Mouse (Mus musculus): Measurements from ENCODE around the gene Dock3. TPM values are rescaled to one million over a fixed set of nuclear protein-coding genes. Genes with fewer than 3 reads are reported as not detected.

The Dock3 gene
- polyA plus RNA-seq, 1 experiment from 2014 or later: 14.6 TPM

- H3K4me1 ChIP-seq: no peaks in the 10 kb centered on the region
- WGBS: 93% methylated on average over 1 of the region's 1 CpGs
- H3K27me3 ChIP-seq (replicated peaks): no peaks in the 10 kb centered on the region
- H3K9ac ChIP-seq: no peak overlapping the region
- no peak overlapping the region for H3K27ac ChIP-seq
- H3K4me2 ChIP-seq (replicated peaks): no peak overlapping the region
- ATAC-seq (ENCODE audit: low FRiP score, low read depth): no peak
- H3K36me3 ChIP-seq: peaks cover 12% of the 10 kb centered on the region
- H3K4me3 ChIP-seq: no peak overlapping the region
- H3K9me3 ChIP-seq: no peaks in the 10 kb centered on the region
Measured at GRCm38 (mm10) chr9:106934998-106935397, 296.7 kb downstream of the Dock3 start.

DNA sequence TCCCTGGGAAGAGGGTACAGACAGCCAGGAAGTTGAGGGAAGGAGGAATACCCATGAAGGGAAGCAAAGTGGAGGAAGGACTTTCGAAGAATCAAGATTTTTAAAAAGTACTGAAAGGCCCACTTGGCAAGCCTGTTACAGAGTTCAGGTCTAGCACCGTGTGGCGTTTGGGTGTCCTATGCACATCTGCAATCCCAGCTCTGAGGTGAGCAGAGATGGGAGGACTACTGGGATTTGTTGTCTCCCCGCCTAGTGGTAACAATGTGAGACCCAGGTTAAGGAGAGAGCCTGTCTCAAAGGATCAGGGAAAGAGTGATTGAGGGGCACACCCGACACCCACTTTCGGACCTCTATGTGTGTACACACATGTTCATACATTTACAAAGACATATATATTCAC is 316.8 kb downstream of the Dock3 start:
- H3K4me2 ChIP-seq (replicated peaks): no peak overlapping the region
- 0 out of 2 replicates have a peak, but pooled peaks cover 4% of the 10 kb centered on the region for H3K36me3 ChIP-seq
- no peaks in the 10 kb centered on the region for H3K4me1 ChIP-seq
- no peak overlapping the region for H3K9ac ChIP-seq
- H3K27ac ChIP-seq: no peak overlapping the region
- H3K4me3 ChIP-seq: no peak overlapping the region
- no peak for ATAC-seq (ENCODE audit: low FRiP score, low read depth)
- WGBS: 86% methylated on average over 6 of the region's 6 CpGs
- H3K27me3 ChIP-seq (replicated peaks): no peaks in the 10 kb centered on the region
- H3K9me3 ChIP-seq: no peaks in the 10 kb centered on the region

DNA sequence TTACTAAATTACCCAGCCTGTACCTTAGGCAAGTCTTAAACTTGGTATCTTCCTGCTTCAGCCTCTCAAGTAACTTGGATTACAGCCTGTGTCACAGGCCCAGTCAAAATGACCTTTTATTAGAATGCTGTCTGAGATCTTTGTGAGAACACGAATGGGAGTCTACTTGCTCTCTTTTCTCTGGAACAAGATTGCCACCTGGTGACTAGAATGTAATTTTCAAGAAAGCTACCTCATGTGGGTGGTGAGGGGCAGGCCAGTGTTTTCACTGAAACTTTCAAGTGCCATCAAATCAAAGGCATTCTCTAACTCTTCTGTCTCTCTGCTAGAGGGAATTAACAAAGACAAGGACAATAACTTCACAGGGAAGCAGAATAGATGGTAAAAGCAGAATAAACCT is 317.9 kb downstream of the Dock3 start:
- Histone ChIP-seq H3K9me3 (no peaks in the 10 kb centered on the region), H3K27me3 (replicated peaks) (no peaks in the 10 kb centered on the region), H3K4me2 (replicated peaks) (no peak overlapping the region), H3K9ac (no peak overlapping the region), H3K27ac (no peak overlapping the region), H3K4me1 (no peaks in the 10 kb centered on the region), H3K4me3 (no peak overlapping the region), H3K36me3 (0 out of 2 replicates have a peak, but pooled peaks cover 4% of the 10 kb centered on the region)
- ATAC-seq (ENCODE audit: low FRiP score, low read depth): no peak
- 20% methylated on average over 1 of the region's 1 CpGs for WGBS

- Histone ChIP-seq H3K4me3 (no peak overlapping the region), H3K27ac (no peak overlapping the region), H3K36me3 (0 out of 2 replicates have a peak, but pooled peaks cover 6% of the 10 kb centered on the region), H3K4me1 (no peaks in the 10 kb centered on the region), H3K9ac (no peak overlapping the region), H3K9me3 (no peaks in the 10 kb centered on the region), H3K27me3 (replicated peaks) (no peaks in the 10 kb centered on the region), H3K4me2 (replicated peaks) (no peak overlapping the region)
- WGBS: 90% methylated on average over 1 of the region's 1 CpGs
- no peak for ATAC-seq (ENCODE audit: low FRiP score, low read depth)
Measured at GRCm38 (mm10) chr9:106911624-106912023, 320.1 kb downstream of the Dock3 start.

DNA sequence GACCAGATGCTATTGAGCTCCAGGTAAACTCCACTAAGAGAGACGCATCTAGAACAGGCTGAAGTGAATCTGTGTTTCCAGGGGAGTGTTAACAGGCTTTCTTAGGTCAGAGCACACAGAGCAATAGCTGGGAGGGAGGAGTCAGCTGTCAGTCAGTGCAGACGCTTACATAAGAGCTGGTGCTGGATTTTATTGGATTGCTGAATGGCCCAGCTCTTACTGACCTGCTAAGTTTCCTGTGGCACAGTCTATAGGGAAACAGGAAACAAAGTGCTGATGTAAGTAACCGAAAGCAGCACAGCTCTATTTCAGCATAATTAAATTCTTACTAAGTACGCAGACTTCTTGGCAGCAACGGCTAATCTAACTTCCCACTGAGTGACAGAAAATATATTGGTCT is 323.0 kb downstream of the Dock3 start:
- no peak for ATAC-seq (ENCODE audit: low FRiP score, low read depth)
- whole genome bisulfite sequencing: 59% methylated on average over 5 of the region's 5 CpGs
- 0 out of 2 replicates have a peak, but pooled peaks cover 7% of the 10 kb centered on the region for H3K36me3 ChIP-seq

DNA sequence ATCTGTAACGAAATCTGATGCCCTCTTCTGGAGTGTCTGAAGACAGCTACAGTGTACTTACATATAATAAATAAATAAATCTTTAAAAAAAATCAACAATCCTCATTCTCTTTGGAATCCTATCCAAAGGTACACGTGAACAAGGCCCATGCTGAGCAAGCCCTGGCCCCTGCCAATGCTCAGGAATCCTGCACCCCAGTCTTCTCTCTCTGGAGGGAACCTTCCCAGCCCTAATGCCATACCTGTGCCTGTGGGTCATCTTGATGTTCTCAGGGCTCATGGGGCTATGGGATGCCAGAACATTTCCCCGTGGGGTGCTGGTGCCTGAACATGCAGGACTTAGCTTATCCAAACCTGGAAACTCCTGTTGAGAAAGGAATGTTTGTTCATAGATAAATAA is 323.5 kb downstream of the Dock3 start:
- H3K4me2 ChIP-seq (replicated peaks): no peak overlapping the region
- H3K36me3 ChIP-seq: 0 out of 2 replicates have a peak, but pooled peaks cover 7% of the 10 kb centered on the region
- no peak overlapping the region for H3K4me3 ChIP-seq
- no peaks in the 10 kb centered on the region for H3K4me1 ChIP-seq
- no peak overlapping the region for H3K9ac ChIP-seq
- WGBS: 74% methylated on average over 3 of the region's 3 CpGs
- H3K27ac ChIP-seq: no peak overlapping the region
- ATAC-seq (ENCODE audit: low FRiP score, low read depth): no peak
- H3K9me3 ChIP-seq: no peaks in the 10 kb centered on the region
- no peaks in the 10 kb centered on the region for H3K27me3 ChIP-seq (replicated peaks)

More for the DNA sequence above, 323.0 kb downstream of the Dock3 start:
- H3K9me3 ChIP-seq: no peaks in the 10 kb centered on the region
- no peak overlapping the region for H3K4me2 ChIP-seq (replicated peaks)
- H3K4me3 ChIP-seq: no peak overlapping the region
- no peaks in the 10 kb centered on the region for H3K27me3 ChIP-seq (replicated peaks)
- H3K4me1 ChIP-seq: no peaks in the 10 kb centered on the region
- no peak overlapping the region for H3K9ac ChIP-seq
- no peak overlapping the region for H3K27ac ChIP-seq

- ATAC-seq (ENCODE audit: low FRiP score, low read depth): no peak
- Histone ChIP-seq H3K27ac (no peak overlapping the region), H3K36me3 (0 out of 2 replicates have a peak, but pooled peaks cover 3% of the 10 kb centered on the region), H3K9ac (no peak overlapping the region), H3K4me2 (replicated peaks) (no peak overlapping the region), H3K4me1 (no peaks in the 10 kb centered on the region), H3K4me3 (no peak overlapping the region), H3K27me3 (replicated peaks) (no peaks in the 10 kb centered on the region), H3K9me3 (no peaks in the 10 kb centered on the region)
- WGBS: 92% methylated on average over 8 of the region's 8 CpGs
Measured at GRCm38 (mm10) chr9:106906597-106906996, 325.1 kb downstream of the Dock3 start.

GRCm38 (mm10) chr9:106903791-106904134 is 327.9 kb downstream of the Dock3 start:
- H3K9me3 ChIP-seq: no peaks in the 10 kb centered on the region
- ATAC-seq (ENCODE audit: low FRiP score, low read depth): no peak
- WGBS: 13% methylated on average over 1 of the region's 1 CpGs
- H3K4me1 ChIP-seq: no peaks in the 10 kb centered on the region
- H3K4me2 ChIP-seq (replicated peaks): no peak overlapping the region
- no peaks in the 10 kb centered on the region for H3K27me3 ChIP-seq (replicated peaks)
- H3K36me3 ChIP-seq: 0 out of 2 replicates have a peak, but pooled peaks cover 3% of the 10 kb centered on the region
- H3K9ac ChIP-seq: no peak overlapping the region
- no peak overlapping the region for H3K27ac ChIP-seq
- no peak overlapping the region for H3K4me3 ChIP-seq

DNA sequence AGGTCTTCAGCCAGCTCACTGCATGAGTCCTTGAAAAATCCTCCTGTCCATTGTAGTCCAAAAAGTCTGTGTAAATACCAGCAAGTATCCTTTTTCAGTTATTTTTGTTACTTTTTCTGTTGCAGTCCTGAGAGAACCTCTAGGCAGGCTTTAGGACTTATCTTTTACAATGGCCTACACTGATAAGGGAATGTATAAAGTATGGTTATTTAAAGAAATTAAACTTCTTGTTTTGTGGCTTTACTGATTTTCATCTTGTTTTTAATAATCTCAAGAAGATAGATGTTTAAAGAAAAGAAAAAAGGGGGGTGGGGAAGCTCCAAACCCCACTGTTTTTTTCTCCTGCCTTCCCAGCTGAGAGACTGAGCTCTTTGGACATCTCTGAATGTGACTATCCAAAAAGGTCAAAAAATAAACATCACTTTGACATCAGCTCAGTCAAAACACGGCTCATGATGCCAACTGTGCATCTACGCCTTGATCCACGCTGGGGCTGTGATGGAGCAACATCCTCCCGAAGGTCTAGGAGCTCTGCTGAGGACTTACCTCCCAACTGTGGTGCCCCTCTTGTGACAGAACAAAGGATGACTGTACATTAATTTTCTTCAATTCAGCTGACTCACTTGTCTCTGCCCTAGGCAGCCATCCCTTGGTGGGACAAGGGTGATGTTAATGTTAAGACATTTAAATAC is 328.5 kb downstream of the Dock3 start:
- no peak overlapping the region for H3K9ac ChIP-seq
- 0 out of 2 replicates have a peak, but pooled peaks cover 3% of the 10 kb centered on the region for H3K36me3 ChIP-seq
- no peak overlapping the region for H3K4me3 ChIP-seq
- no peak for ATAC-seq (ENCODE audit: low FRiP score, low read depth)
- 76% methylated on average over 4 of the region's 4 CpGs for WGBS
- H3K27ac ChIP-seq: no peak overlapping the region
- no peaks in the 10 kb centered on the region for H3K4me1 ChIP-seq
- no peaks in the 10 kb centered on the region for H3K27me3 ChIP-seq (replicated peaks)
- no peaks in the 10 kb centered on the region for H3K9me3 ChIP-seq
- no peak overlapping the region for H3K4me2 ChIP-seq (replicated peaks)

- H3K27ac ChIP-seq: no peak overlapping the region
- no peaks in the 10 kb centered on the region for H3K27me3 ChIP-seq (replicated peaks)
- no peak overlapping the region for H3K4me3 ChIP-seq
- H3K36me3 ChIP-seq: 0 out of 2 replicates have a peak, but pooled peaks cover under 1% of the 10 kb centered on the region
- no peaks in the 10 kb centered on the region for H3K9me3 ChIP-seq
- ATAC-seq (ENCODE audit: low FRiP score, low read depth): no peak
- H3K4me2 ChIP-seq (replicated peaks): no peak overlapping the region
- no peaks in the 10 kb centered on the region for H3K4me1 ChIP-seq
- H3K9ac ChIP-seq: no peak overlapping the region
- WGBS: 90% methylated on average over 7 of the region's 7 CpGs
Measured at GRCm38 (mm10) chr9:106901596-106901995, 330.1 kb downstream of the Dock3 start.

DNA sequence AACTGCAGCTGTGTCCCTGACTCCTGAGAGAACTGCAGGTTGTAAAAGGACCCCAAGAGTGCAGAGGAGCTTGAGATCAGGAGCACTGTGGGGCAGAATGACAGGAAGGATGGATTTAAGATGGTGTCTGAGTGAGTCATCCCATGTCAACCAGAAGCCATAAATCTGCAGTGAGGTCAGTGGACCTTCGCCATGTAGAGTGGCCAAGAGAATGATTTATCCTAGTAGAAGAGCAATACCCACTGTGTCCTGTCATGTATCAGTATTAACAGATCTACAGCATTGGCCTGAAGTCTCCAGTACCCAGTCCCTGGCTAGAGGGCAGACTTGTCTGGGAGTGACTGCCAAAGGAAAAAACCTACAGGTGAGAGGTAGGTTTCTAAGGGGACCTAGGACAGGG is 332.8 kb downstream of the Dock3 start:
- H3K9me3 ChIP-seq: no peaks in the 10 kb centered on the region
- H3K4me1 ChIP-seq: no peaks in the 10 kb centered on the region
- no peak overlapping the region for H3K4me2 ChIP-seq (replicated peaks)
- no peak overlapping the region for H3K9ac ChIP-seq
- no peaks in the 10 kb centered on the region for H3K27me3 ChIP-seq (replicated peaks)
- H3K4me3 ChIP-seq: no peak overlapping the region
- WGBS: 75% methylated on average over 1 of the region's 1 CpGs
- no peak for ATAC-seq (ENCODE audit: low FRiP score, low read depth)
- H3K36me3 ChIP-seq: peaks cover 7% of the 10 kb centered on the region; the same call in 1 of the 2 replicates
- no peak overlapping the region for H3K27ac ChIP-seq

- WGBS: 59% methylated on average over 3 of the region's 3 CpGs
- Histone ChIP-seq H3K4me3 (no peak overlapping the region), H3K9me3 (no peaks in the 10 kb centered on the region), H3K9ac (no peak overlapping the region), H3K36me3 (peaks cover 29% of the 10 kb centered on the region), H3K4me1 (peaks cover 27% of the 10 kb centered on the region), H3K4me2 (replicated peaks) (peak overlapping the region; percentile 76), H3K27me3 (replicated peaks) (no peaks in the 10 kb centered on the region), H3K27ac (no peak overlapping the region)
- no peak for ATAC-seq (ENCODE audit: low FRiP score, low read depth)
Measured at GRCm38 (mm10) chr9:106893327-106893726, 338.4 kb downstream of the Dock3 start.

GRCm38 (mm10) chr9:106892552-106892875 is 339.2 kb downstream of the Dock3 start:
- H3K36me3 ChIP-seq: peaks cover 35% of the 10 kb centered on the region

More at GRCm38 (mm10) chr9:106892552-106892875, 339.2 kb downstream of the Dock3 start:
- Histone ChIP-seq H3K27ac (peak overlapping the region; percentile 86), H3K9me3 (no peaks in the 10 kb centered on the region), H3K4me1 (peaks cover 36% of the 10 kb centered on the region), H3K27me3 (replicated peaks) (no peaks in the 10 kb centered on the region), H3K4me2 (replicated peaks) (peak overlapping the region; percentile 76), H3K9ac (peak overlapping the region; percentile 66), H3K4me3 (peak overlapping the region; percentile 98)
- no peak for ATAC-seq (ENCODE audit: low FRiP score, low read depth)
- 0% methylated on average over 9 of the region's 9 CpGs for WGBS
